Mouse (Mus musculus) midbrain, embryonic 14.5 days (tissue): ENCODE data around the gene Csn1s1. TPM values are rescaled to one million over a fixed set of nuclear protein-coding genes. Genes with fewer than 3 reads are reported as not detected.

Source experiments
- ATAC-seq: fragments of 200-750 bp; cut with Nextera tagmentation; 2 replicates; pipeline ENCODE4 v1.8.0; 2017; ENCODE audit warnings: moderate number of reproducible peaks, moderate library complexity; ENCODE audit not compliant: low FRiP score, low TSS enrichment
- DNase-seq: peaks from one replicate; pipeline ENCODE4 v3.0.0-alpha.2; 2015
- H3K27ac ChIP-seq: fragments of 300-500 bp; sonication (generic); replicated peaks from 2 replicates; pipeline ENCODE4 v1.5.1; 2014; ENCODE audit warnings: mild to moderate bottlenecking, low read depth, low read length, moderate library complexity
- H3K27me3 ChIP-seq: fragments of 300-500 bp; sonication (generic); 2 replicates; pipeline ENCODE4 v1.6.1; 2014; ENCODE audit warnings: low read length, control low read depth, mixed read lengths; ENCODE audit not compliant: control insufficient read depth, insufficient read depth
- H3K36me3 ChIP-seq: fragments of 300-500 bp; sonication (generic); 2 replicates; pipeline ENCODE4 v1.6.1; 2014; ENCODE audit warnings: low read length, control low read depth; ENCODE audit not compliant: control insufficient read depth, insufficient read depth
- H3K4me1 ChIP-seq: fragments of 300-500 bp; sonication (generic); 2 replicates; pipeline ENCODE4 v1.6.1; 2014; ENCODE audit warnings: mild to moderate bottlenecking, antibody characterized with exemption, low read length, control low read depth; ENCODE audit not compliant: control insufficient read depth, insufficient read depth
- H3K4me2 ChIP-seq: fragments of 300-500 bp; sonication (generic); 2 replicates; pipeline ENCODE4 v1.6.1; 2014; ENCODE audit warnings: mild to moderate bottlenecking, low read length, moderate library complexity
- H3K4me3 ChIP-seq: fragments of 300-500 bp; sonication (generic); replicated peaks from 2 replicates; pipeline ENCODE4 v1.5.1; 2014; ENCODE audit warnings: low read depth, low read length
- H3K9ac ChIP-seq: fragments of 300-500 bp; sonication (generic); replicated peaks from 2 replicates; pipeline ENCODE4 v1.6.1; 2014; ENCODE audit warnings: mild to moderate bottlenecking, low read length, moderate library complexity
- H3K9me3 ChIP-seq: fragments of 300-500 bp; sonication (generic); 2 replicates; pipeline ENCODE4 v1.6.1; 2016; ENCODE audit warnings: low read length, control low read depth, mixed read lengths; ENCODE audit not compliant: control insufficient read depth
- WGBS: fragments of 180-500 bp; shearing (Covaris S2); extraction: QIAGEN DNeasy Blood & Tissue Kit; methylation state at CpG from one replicate; pipeline ENCODE4 v1.1.7; 2014; 5-methylcytosine and 5-hydroxymethylcytosine counted together
- polyA plus RNA-seq: library from polyadenylated mRNA; unstranded; fragments of >200 nt; fragmentation: Nextera tagmentation; extraction: Ambion mirVana; gene quantifications from 2 replicates; pipeline ENCODE4 v1.2.1, GENCODE M21; 2014

The Csn1s1 gene
- polyA plus RNA-seq = not detected in 2 replicates

GRCm38 (mm10) chr5:87665908-87666307, at the start of gene Csn1s1:
TSS of gene Csn1s1 (plus strand) at chr5:87666208.
- DNase-seq (no peak), ATAC-seq (no peak)
- no peaks in the 10 kb centered on the region for H3K36me3 ChIP-seq
- no peaks in the 10 kb centered on the region for H3K4me1 ChIP-seq
- no peak within 1 kb of the TSS for H3K27ac ChIP-seq
- H3K9ac ChIP-seq = no peak within 1 kb of the TSS
- H3K4me3 ChIP-seq = no peak within 1 kb of the TSS
- no peak within 1 kb of the TSS for H3K4me2 ChIP-seq
- no peaks in the 10 kb centered on the region for H3K27me3 ChIP-seq
- no peaks in the 10 kb centered on the region for H3K9me3 ChIP-seq

GRCm38 (mm10) chr5:87622681-87623080, 43.3 kb upstream of the Csn1s1 start:
- no peaks in the 10 kb centered on the region for H3K36me3 ChIP-seq
- H3K9me3 ChIP-seq = no peaks in the 10 kb centered on the region
- H3K4me2 ChIP-seq = no peak overlapping the region
- H3K4me3 ChIP-seq = no peak overlapping the region
- ATAC-seq (no peak), DNase-seq (no peak)
- H3K9ac ChIP-seq = no peak overlapping the region
- H3K4me1 ChIP-seq = no peaks in the 10 kb centered on the region
- H3K27me3 ChIP-seq = no peaks in the 10 kb centered on the region
- no peak overlapping the region for H3K27ac ChIP-seq

- ATAC-seq (no peak), DNase-seq (peak; percentile 13)
- no peak overlapping the region for H3K4me3 ChIP-seq
These were observed 23.2 kb upstream of the Csn1s1 start for GRCm38 (mm10) chr5:87642787-87643186.

GRCm38 (mm10) chr5:87699530-87699929, 33.5 kb downstream of the Csn1s1 start, which contains the start of gene Csn2:
TSS of gene Csn2 (minus strand) at chr5:87699630.
- H3K9ac ChIP-seq = no peak within 1 kb of the TSS
- no peaks in the 10 kb centered on the region for H3K27me3 ChIP-seq
- WGBS = 75% methylated on average over 3 of the region's 3 CpGs
- no peak within 1 kb of the TSS for H3K27ac ChIP-seq
- no peak within 1 kb of the TSS for H3K4me2 ChIP-seq
- ATAC-seq = no peak
- no peak for DNase-seq
- no peak within 1 kb of the TSS for H3K4me3 ChIP-seq
- no peaks in the 10 kb centered on the region for H3K36me3 ChIP-seq
- H3K4me1 ChIP-seq = no peaks in the 10 kb centered on the region
- no peaks in the 10 kb centered on the region for H3K9me3 ChIP-seq

More at GRCm38 (mm10) chr5:87642787-87643186, 23.2 kb upstream of the Csn1s1 start:
- no peaks in the 10 kb centered on the region for H3K4me1 ChIP-seq
- H3K27me3 ChIP-seq = no peaks in the 10 kb centered on the region
- no peaks in the 10 kb centered on the region for H3K36me3 ChIP-seq
- H3K9ac ChIP-seq = no peak overlapping the region
- no peaks in the 10 kb centered on the region for H3K9me3 ChIP-seq
- no peak overlapping the region for H3K4me2 ChIP-seq
- no peak overlapping the region for H3K27ac ChIP-seq

GRCm38 (mm10) chr5:87705891-87706290, 39.9 kb downstream of the Csn1s1 start:
- DNase-seq (no peak), ATAC-seq (no peak)
- no peak overlapping the region for H3K4me2 ChIP-seq
- H3K4me1 ChIP-seq = no peaks in the 10 kb centered on the region
- no peaks in the 10 kb centered on the region for H3K9me3 ChIP-seq
- H3K9ac ChIP-seq = no peak overlapping the region
- H3K36me3 ChIP-seq = no peaks in the 10 kb centered on the region
- no peak overlapping the region for H3K27ac ChIP-seq
- no peaks in the 10 kb centered on the region for H3K27me3 ChIP-seq
- WGBS = 74% methylated on average over 1 of the region's 1 CpGs
- H3K4me3 ChIP-seq = no peak overlapping the region

Other genes with a start within 250 kb of the Csn1s1 start
- gene Ugt2b38, start 242.0 kb upstream of the Csn1s1 start, polyA plus RNA-seq = not detected in 2 replicates
- gene Ugt2a2, start 183.9 kb upstream of the Csn1s1 start, polyA plus RNA-seq = not detected in 2 replicates
- gene Gm43638, start 179.4 kb upstream of the Csn1s1 start, polyA plus RNA-seq = not detected in 2 replicates
- not detected in 2 replicates for gene Ugt2a1, start 175.3 kb upstream of the Csn1s1 start, polyA plus RNA-seq
- gene Sult1b1, start 128.0 kb upstream of the Csn1s1 start, polyA plus RNA-seq = not detected in 2 replicates
- not detected in 2 replicates for gene Sult1d1, start 97.2 kb upstream of the Csn1s1 start, polyA plus RNA-seq
- not detected in 2 replicates for gene Sult1e1, start 74.6 kb upstream of the Csn1s1 start, polyA plus RNA-seq
- gene Csn2, start 33.4 kb downstream of the Csn1s1 start, polyA plus RNA-seq = not detected in 2 replicates
- not detected in 2 replicates for gene Csn1s2a, start 108.4 kb downstream of the Csn1s1 start, polyA plus RNA-seq
- gene Csn1s2b, start 141.9 kb downstream of the Csn1s1 start, polyA plus RNA-seq = not detected in 2 replicates
- not detected in 2 replicates for gene Prr27, start 159.5 kb downstream of the Csn1s1 start, polyA plus RNA-seq
- not detected in 2 replicates for gene Odam, start 218.8 kb downstream of the Csn1s1 start, polyA plus RNA-seq